16 mouse cellular contexts compared by ENCODE assay signal in the genomic region with DNA sequence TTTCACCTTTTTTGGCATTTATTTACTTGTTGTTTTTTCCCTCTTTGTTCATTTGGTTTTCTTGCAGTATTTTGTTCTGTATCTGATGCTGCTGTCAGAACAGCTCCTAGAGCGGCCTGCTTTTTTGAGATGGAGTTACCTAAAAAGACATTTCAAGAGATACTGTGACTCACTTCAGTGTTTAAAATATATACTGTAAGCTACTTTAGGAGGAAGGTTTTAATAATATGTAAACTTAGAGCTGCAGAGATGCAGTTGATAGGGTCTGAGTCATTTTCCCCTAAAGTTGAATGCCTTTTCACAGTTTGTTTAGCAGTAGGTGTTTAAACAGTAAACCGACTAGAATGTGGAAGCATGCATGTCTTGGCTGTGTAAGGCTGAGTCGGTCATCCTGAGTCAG.
"Had no signal": no experiment of that assay in that cellular context is flagged by ENCODE, and none has a peak within 500 bp of the region (broad histone marks: within the 10 kb centered on the region; RNA-seq: fewer than 3 reads in every experiment).

No protein-coding gene starts in this region.

- H3K4me1 ChIP-seq: limb, embryonic 12.5 days; limb, embryonic 15.5 days; midbrain, embryonic 12.5 days had no signal

- H3K27ac ChIP-seq: limb, embryonic 12.5 days; limb, embryonic 15.5 days; liver, embryonic 14.5 days; macrophage; midbrain, embryonic 12.5 days; midbrain, embryonic 15.5 days had no signal

- DNase-seq: kidney, adult 18-20 months; kidney, adult 9 months; kidney, postnatal 14 days; kidney, postnatal 4 days; layer of hippocampus, adult 9-11 months; left cerebral cortex, postnatal 4 days; liver, postnatal 0 days; lung, embryonic 14.5 days; thymus, postnatal 25 days had no signal

- H3K4me3 ChIP-seq: limb, embryonic 12.5 days; limb, embryonic 15.5 days; midbrain, embryonic 12.5 days; midbrain, embryonic 15.5 days had no signal

- ATAC-seq: liver, postnatal 0 days; lung, postnatal 0 days; midbrain, embryonic 15.5 days had no signal
